14 mouse cellular contexts compared by ENCODE assay signal in the genomic region with DNA sequence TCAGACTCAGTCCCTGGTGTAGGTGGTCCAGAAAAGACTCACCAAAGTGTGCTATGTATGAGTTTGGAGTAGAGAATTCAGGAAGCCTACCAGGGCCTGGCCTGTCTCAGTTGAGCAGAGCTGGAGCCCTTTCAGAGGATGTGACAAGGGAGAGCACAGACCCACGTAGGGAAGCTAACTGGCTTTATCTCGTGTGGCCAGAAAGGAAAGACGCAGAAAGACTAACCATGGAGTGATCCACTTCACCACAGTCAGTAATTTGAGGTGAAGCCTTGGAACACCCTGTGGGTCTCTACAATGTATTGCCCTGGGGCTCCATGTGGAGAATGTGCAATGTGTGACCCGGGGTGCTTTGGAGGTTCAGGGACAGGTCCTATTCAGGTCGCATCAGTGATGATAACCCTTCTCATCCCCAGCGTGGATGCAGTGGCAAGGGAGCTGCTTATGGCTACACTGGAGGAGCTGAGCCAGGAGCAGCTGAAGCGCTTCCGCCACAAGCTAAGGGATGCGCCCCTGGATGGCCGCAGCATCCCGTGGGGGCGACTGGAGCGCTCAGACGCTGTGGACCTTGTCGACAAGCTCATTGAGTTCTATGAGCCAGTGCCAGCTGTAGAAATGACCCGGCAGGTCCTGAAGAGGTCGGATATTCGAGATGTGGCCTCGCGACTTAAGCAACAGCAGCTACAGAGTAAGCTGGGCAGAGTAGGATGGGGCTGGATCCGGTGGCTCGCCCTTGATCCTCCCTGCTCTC. TPM values are rescaled to one million over a fixed set of nuclear protein-coding genes. Genes with fewer than 3 reads are reported as not detected.
DNase-seq lines count a peak whose midpoint lies in the region; ATAC-seq and TF ChIP-seq lines count a peak whose summit lies in the region.
"Had no signal": no experiment of that assay in that cellular context is flagged by ENCODE, and none has a peak within 500 bp of the region (broad histone marks: within the 10 kb centered on the region; RNA-seq: fewer than 3 reads in every experiment).

No protein-coding gene starts in this region.

- DNase-seq in kidney, adult 2 months = peak; percentile 66
- no peak for DNase-seq in kidney, postnatal 10 days
- DNase-seq in thymus, postnatal 25 days = no peak
- DNase-seq in urinary bladder, postnatal 25 days (ENCODE audit: low spot score) = no peak

- TF ChIP-seq POLR2A in kidney, adult 2 months (IDR thresholded peaks at IDR 0.05; ENCODE audit: low read depth, low read length) = no peak

- H3K4me1 ChIP-seq in kidney, adult 2 months (ENCODE audit: control insufficient read depth, insufficient read depth, low read length) = peaks cover 18% of the 10 kb centered on the region
- H3K4me1 ChIP-seq in embryonic facial prominence, embryonic 12.5 days = peaks cover 8% of the 10 kb centered on the region
- H3K4me1 ChIP-seq in intestine, embryonic 16.5 days (ENCODE audit: control insufficient read depth, insufficient read depth, low read length) = peaks cover 14% of the 10 kb centered on the region
- H3K4me1 ChIP-seq in midbrain, embryonic 15.5 days = peaks cover 19% of the 10 kb centered on the region

- H3K4me2 ChIP-seq in embryonic facial prominence, embryonic 12.5 days (replicated peaks) = 0 out of 2 replicates have a peak overlapping the region, but pooled peaks have one; percentile 61
- H3K4me2 ChIP-seq in intestine, embryonic 16.5 days (ENCODE audit: low read depth, low read length) = peak overlapping the region; percentile 78
- peak overlapping the region; percentile 97 for H3K4me2 ChIP-seq in midbrain, embryonic 15.5 days

- H3K9ac ChIP-seq in embryonic facial prominence, embryonic 12.5 days = no peak overlapping the region
- peak overlapping the region; percentile 62 for H3K9ac ChIP-seq in intestine, embryonic 16.5 days (ENCODE audit: low read depth, low read length)
- H3K9ac ChIP-seq in midbrain, embryonic 15.5 days = no peak overlapping the region
- H3K9ac ChIP-seq: heart, embryonic 13.5 days; liver, embryonic 15.5 days had no signal

- no peaks in the 10 kb centered on the region for H3K9me3 ChIP-seq in embryonic facial prominence, embryonic 12.5 days
- H3K9me3 ChIP-seq in intestine, embryonic 16.5 days (ENCODE audit: control insufficient read depth, low read length) = no peaks in the 10 kb centered on the region
- H3K9me3 ChIP-seq in midbrain, embryonic 15.5 days = no peaks in the 10 kb centered on the region
- H3K9me3 ChIP-seq: heart, embryonic 13.5 days; liver, embryonic 15.5 days had no signal

- WGBS in kidney, adult 2 months = 25% methylated on average over 22 of the region's 22 CpGs
- 26% methylated on average over 22 of the region's 22 CpGs for WGBS in embryonic facial prominence, embryonic 12.5 days
- 33% methylated on average over 22 of the region's 22 CpGs for WGBS in intestine, embryonic 16.5 days
- 27% methylated on average over 22 of the region's 22 CpGs for WGBS in midbrain, embryonic 15.5 days

- no peak overlapping the region for H3K27ac ChIP-seq in kidney, adult 2 months (ENCODE audit: insufficient read depth, low read depth, low read length)
- no peak overlapping the region for H3K27ac ChIP-seq in embryonic facial prominence, embryonic 12.5 days
- peak overlapping the region; percentile 89 for H3K27ac ChIP-seq in intestine, embryonic 16.5 days (ENCODE audit: low read length)
- no peak overlapping the region for H3K27ac ChIP-seq in midbrain, embryonic 15.5 days
- H3K27ac ChIP-seq: heart, embryonic 13.5 days; liver, embryonic 15.5 days had no signal

- 0 out of 2 replicates have a peak, but pooled peaks have one; percentile 10 for ATAC-seq in embryonic facial prominence, embryonic 12.5 days (ENCODE audit: insufficient number of reproducible peaks, insufficient read depth, low FRiP score, low TSS enrichment)
- 0 out of 2 replicates have a peak, but pooled peaks have one; percentile 1 for ATAC-seq in intestine, embryonic 16.5 days
- ATAC-seq in midbrain, embryonic 15.5 days (replicated peaks) = no peak
- ATAC-seq in inflammation-experienced regulatory T-cells, adult 6 months = no peak

- TF ChIP-seq CTCF in kidney, adult 2 months (conservative IDR thresholded peaks at IDR 0.05; ENCODE audit: insufficient read depth, insufficient read length, low read depth, low read length) = no peak

- H3K4me3 ChIP-seq in kidney, adult 2 months (ENCODE audit: insufficient read depth, low read depth, low read length) = no peak overlapping the region
- H3K4me3 ChIP-seq in embryonic facial prominence, embryonic 12.5 days = no peak overlapping the region
- peak overlapping the region; percentile 56 for H3K4me3 ChIP-seq in intestine, embryonic 16.5 days (ENCODE audit: low read length)
- no peak overlapping the region; the same call in 1 of the 2 replicates for H3K4me3 ChIP-seq in midbrain, embryonic 15.5 days

- H3K27me3 ChIP-seq in kidney, adult 2 months (replicated peaks; ENCODE audit: control insufficient read depth, insufficient read depth, low read length) = no peaks in the 10 kb centered on the region
- peaks cover 71% of the 10 kb centered on the region for H3K27me3 ChIP-seq in embryonic facial prominence, embryonic 12.5 days
- peaks cover 24% of the 10 kb centered on the region for H3K27me3 ChIP-seq in intestine, embryonic 16.5 days (replicated peaks; ENCODE audit: control insufficient read depth, insufficient read depth, low read length)
- H3K27me3 ChIP-seq in midbrain, embryonic 15.5 days (replicated peaks) = peaks cover 63% of the 10 kb centered on the region

- no peaks in the 10 kb centered on the region for H3K36me3 ChIP-seq in kidney, adult 2 months (ENCODE audit: control insufficient read depth, insufficient read depth, low read length)
- no peaks in the 10 kb centered on the region for H3K36me3 ChIP-seq in embryonic facial prominence, embryonic 12.5 days
- H3K36me3 ChIP-seq in intestine, embryonic 16.5 days (ENCODE audit: control insufficient read depth, insufficient read depth, low read length) = peaks cover 3% of the 10 kb centered on the region; the same call in 1 of the 2 replicates
- H3K36me3 ChIP-seq in midbrain, embryonic 15.5 days (replicated peaks) = no peaks in the 10 kb centered on the region
- H3K36me3 ChIP-seq: heart, embryonic 13.5 days; liver, embryonic 15.5 days had no signal

RNA-seq across cellular contexts. Expression of a gene that starts 0.7 kb away (rescaled TPM):
- 56.6 and 70.7 TPM in 2 replicates for polyA plus RNA-seq in kidney, adult 2 months (2012; rRNA removed)
- polyA plus RNA-seq in embryonic facial prominence, embryonic 12.5 days (2016; fragmentation: Nextera tagmentation; extraction: Ambion mirVana) = 0.13 and 0.23 TPM in 2 replicates
- 71.1 and 80.5 TPM in 2 replicates for polyA plus RNA-seq in intestine, embryonic 16.5 days (2015; fragmentation: Nextera tagmentation; extraction: Ambion mirVana)
- polyA plus RNA-seq in midbrain, embryonic 15.5 days (2015; fragmentation: Nextera tagmentation; extraction: Ambion mirVana) = 0.56 and 0.63 TPM in 2 replicates
- polyA plus RNA-seq in inflammation-experienced regulatory T-cells, adult 6 months (2017; shearing (Covaris generic)) = not detected

RNA-seq across cellular contexts. Expression of a gene that starts 19.8 kb away (rescaled TPM):
- 58.0 and 71.2 TPM in 2 replicates for polyA plus RNA-seq in kidney, adult 2 months (2012; rRNA removed)
- 23.0 and 24.4 TPM in 2 replicates for polyA plus RNA-seq in embryonic facial prominence, embryonic 12.5 days (2016; fragmentation: Nextera tagmentation; extraction: Ambion mirVana)
- polyA plus RNA-seq in intestine, embryonic 16.5 days (2015; fragmentation: Nextera tagmentation; extraction: Ambion mirVana) = 23.4 and 23.6 TPM in 2 replicates
- polyA plus RNA-seq in midbrain, embryonic 15.5 days (2015; fragmentation: Nextera tagmentation; extraction: Ambion mirVana) = 6.2 and 8.4 TPM in 2 replicates
- 10 to 100 TPM; 16.6 to 22.5 (median 18.2) TPM for polyA plus RNA-seq in inflammation-experienced regulatory T-cells, adult 6 months (2017; shearing (Covaris generic))

RNA-seq across cellular contexts. Expression of a gene that starts 21.2 kb away (rescaled TPM):
- 111 and 188 TPM in 2 replicates for polyA plus RNA-seq in kidney, adult 2 months (2012; rRNA removed)
- polyA plus RNA-seq in embryonic facial prominence, embryonic 12.5 days (2016; fragmentation: Nextera tagmentation; extraction: Ambion mirVana) = 2.4 TPM in 2 replicates
- 0.45 and 0.62 TPM in 2 replicates for polyA plus RNA-seq in intestine, embryonic 16.5 days (2015; fragmentation: Nextera tagmentation; extraction: Ambion mirVana)
- polyA plus RNA-seq in midbrain, embryonic 15.5 days (2015; fragmentation: Nextera tagmentation; extraction: Ambion mirVana) = not detected in 2 replicates
- polyA plus RNA-seq in inflammation-experienced regulatory T-cells, adult 6 months (2017; shearing (Covaris generic)) = not detected

RNA-seq across cellular contexts. Expression of a gene that starts 28.7 kb away (rescaled TPM):
- polyA plus RNA-seq in kidney, adult 2 months (2012; rRNA removed) = 0.87 and 1.4 TPM in 2 replicates
- 4.2 and 4.5 TPM in 2 replicates for polyA plus RNA-seq in embryonic facial prominence, embryonic 12.5 days (2016; fragmentation: Nextera tagmentation; extraction: Ambion mirVana)
- polyA plus RNA-seq in intestine, embryonic 16.5 days (2015; fragmentation: Nextera tagmentation; extraction: Ambion mirVana) = 2.0 and 2.4 TPM in 2 replicates
- 0.65 and 1.1 TPM in 2 replicates for polyA plus RNA-seq in midbrain, embryonic 15.5 days (2015; fragmentation: Nextera tagmentation; extraction: Ambion mirVana)
- under 1 TPM in 1 of 3 experiments, not detected in 2; 0.46 TPM for polyA plus RNA-seq in inflammation-experienced regulatory T-cells, adult 6 months (2017; shearing (Covaris generic))
- polyA plus RNA-seq: cortical plate, adult 2 months; frontal cortex, adult 2 months had no signal

RNA-seq across cellular contexts. Expression of a gene that starts 34.3 kb away (rescaled TPM):
- 0.27 TPM in 1 of 2 replicates, not detected in the other for polyA plus RNA-seq in kidney, adult 2 months (2012; rRNA removed)
- polyA plus RNA-seq in embryonic facial prominence, embryonic 12.5 days (2016; fragmentation: Nextera tagmentation; extraction: Ambion mirVana) = 0.65 TPM in 1 of 2 replicates, not detected in the other
- polyA plus RNA-seq in intestine, embryonic 16.5 days (2015; fragmentation: Nextera tagmentation; extraction: Ambion mirVana) = 1.0 TPM in 1 of 2 replicates, not detected in the other
- polyA plus RNA-seq in midbrain, embryonic 15.5 days (2015; fragmentation: Nextera tagmentation; extraction: Ambion mirVana) = not detected in 2 replicates
- polyA plus RNA-seq in inflammation-experienced regulatory T-cells, adult 6 months (2017; shearing (Covaris generic)) = not detected
- polyA plus RNA-seq: C2C12; cortical plate, adult 2 months; frontal cortex, adult 2 months; heart, embryonic 13.5 days; liver, embryonic 15.5 days; stomach, embryonic 14.5 days had no signal

Comparison
In these comparisons a context has a peak if more than half of its experiments do, and no peak if none do; other contexts are left out.
1. ATAC-seq: peak in embryonic facial prominence, embryonic 12.5 days (single experiment) and intestine, embryonic 16.5 days (single experiment); none in midbrain, embryonic 15.5 days (single experiment) and inflammation-experienced regulatory T-cells, adult 6 months (single experiment).
2. RNA of a gene that starts 0.7 kb away (polyA plus RNA-seq): 71.1 to 80.5 TPM in intestine, embryonic 16.5 days and 56.6 to 70.7 TPM in kidney, adult 2 months; 0.56 to 0.63 TPM in midbrain, embryonic 15.5 days, 0.13 to 0.23 TPM in embryonic facial prominence, embryonic 12.5 days and not detected in inflammation-experienced regulatory T-cells, adult 6 months; every median in the first group is over 10 times any median in the second.
3. RNA of a gene that starts 21.2 kb away (polyA plus RNA-seq): 111 to 188 TPM in kidney, adult 2 months; 2.4 TPM in embryonic facial prominence, embryonic 12.5 days, 0.45 to 0.62 TPM in intestine, embryonic 16.5 days, not detected in midbrain, embryonic 15.5 days and not detected in inflammation-experienced regulatory T-cells, adult 6 months; every median in the first group is over 10 times any median in the second.
4. Peak in every context shown above with its lines, with median percentiles within 50 percentile points of each other: H3K4me2 ChIP-seq.